Mouse (Mus musculus): Measurements from ENCODE around the gene Il1rapl1. TPM values are rescaled to one million over a fixed set of nuclear protein-coding genes. Genes with fewer than 3 reads are reported as not detected.
A peak's percentile ranks its signal among the peaks of the same experiment; 100 is the strongest.

Gene Il1rapl1
- polyA plus RNA-seq, 1 experiment from 2014 or later: 3.8 TPM

- Histone ChIP-seq H3K9ac (replicated peaks) (no peak overlapping the region), H3K4me3 (replicated peaks) (no peak overlapping the region), H3K4me2 (replicated peaks) (no peak overlapping the region), H3K4me1 (replicated peaks) (no peaks in the 10 kb centered on the region), H3K9me3 (no peaks in the 10 kb centered on the region), H3K27ac (no peak overlapping the region), H3K36me3 (no peaks in the 10 kb centered on the region), H3K27me3 (no peaks in the 10 kb centered on the region)
- 77% methylated on average over 3 of the region's 3 CpGs for WGBS
- no peak for ATAC-seq
Observed at GRCm38 (mm10) chrX:88070368-88070767, 45.1 kb downstream of the Il1rapl1 start.

- Histone ChIP-seq H3K4me2 (replicated peaks) (no peak overlapping the region), H3K27ac (no peak overlapping the region), H3K36me3 (no peaks in the 10 kb centered on the region), H3K4me1 (replicated peaks) (no peaks in the 10 kb centered on the region), H3K9ac (replicated peaks) (no peak overlapping the region), H3K27me3 (no peaks in the 10 kb centered on the region), H3K9me3 (no peaks in the 10 kb centered on the region), H3K4me3 (replicated peaks) (no peak overlapping the region)
- ATAC-seq: no peak
- WGBS: 92% methylated on average over 1 of the region's 1 CpGs
Observed at GRCm38 (mm10) chrX:88043556-88043955, 71.9 kb downstream of the Il1rapl1 start.

DNA sequence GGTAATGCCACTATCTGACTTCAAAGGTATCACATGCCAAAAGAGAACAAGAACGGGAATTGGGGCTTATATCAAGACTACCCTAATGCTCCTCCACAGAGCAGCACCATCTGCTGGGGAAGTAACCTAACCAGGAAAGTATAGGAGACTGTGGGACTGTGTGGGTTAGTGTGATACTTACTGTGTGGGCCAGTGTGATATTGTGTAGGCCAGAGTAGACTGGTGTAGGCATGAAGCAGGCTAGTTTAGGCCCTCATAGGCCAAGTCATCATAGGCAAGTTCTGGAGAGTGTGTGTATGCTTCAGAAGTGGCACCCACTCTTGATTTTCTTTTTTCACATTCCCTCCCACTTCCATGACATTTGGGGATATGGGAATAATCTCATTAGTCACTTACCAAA lies 76.5 kb downstream of the Il1rapl1 start:
- H3K27ac ChIP-seq: no peak overlapping the region
- H3K36me3 ChIP-seq: no peaks in the 10 kb centered on the region
- H3K4me2 ChIP-seq (replicated peaks): no peak overlapping the region
- no peak for ATAC-seq
- no peak overlapping the region for H3K4me3 ChIP-seq (replicated peaks)
- no peaks in the 10 kb centered on the region for H3K9me3 ChIP-seq
- 63% methylated on average over 1 of the region's 1 CpGs for WGBS
- no peaks in the 10 kb centered on the region for H3K27me3 ChIP-seq
- H3K4me1 ChIP-seq (replicated peaks): no peaks in the 10 kb centered on the region
- H3K9ac ChIP-seq (replicated peaks): no peak overlapping the region

- 77% methylated on average over 1 of the region's 1 CpGs for WGBS
- Histone ChIP-seq H3K4me1 (replicated peaks) (no peaks in the 10 kb centered on the region), H3K4me2 (replicated peaks) (no peak overlapping the region), H3K27me3 (no peaks in the 10 kb centered on the region), H3K4me3 (replicated peaks) (no peak overlapping the region), H3K27ac (no peak overlapping the region), H3K36me3 (no peaks in the 10 kb centered on the region), H3K9ac (replicated peaks) (no peak overlapping the region), H3K9me3 (no peaks in the 10 kb centered on the region)
- ATAC-seq: no peak
Observed at GRCm38 (mm10) chrX:87897172-87897571, 218.3 kb downstream of the Il1rapl1 start.

GRCm38 (mm10) chrX:87891916-87892315 lies 223.5 kb downstream of the Il1rapl1 start:
- Histone ChIP-seq H3K36me3 (no peaks in the 10 kb centered on the region), H3K4me1 (replicated peaks) (no peaks in the 10 kb centered on the region), H3K9me3 (no peaks in the 10 kb centered on the region), H3K4me3 (replicated peaks) (no peak overlapping the region), H3K27me3 (no peaks in the 10 kb centered on the region), H3K9ac (replicated peaks) (no peak overlapping the region), H3K27ac (no peak overlapping the region), H3K4me2 (replicated peaks) (no peak overlapping the region)
- ATAC-seq: no peak

GRCm38 (mm10) chrX:87854107-87854506 lies 261.3 kb downstream of the Il1rapl1 start:
- Histone ChIP-seq H3K9me3 (no peaks in the 10 kb centered on the region), H3K4me1 (replicated peaks) (no peaks in the 10 kb centered on the region), H3K9ac (replicated peaks) (no peak overlapping the region), H3K27me3 (no peaks in the 10 kb centered on the region), H3K4me2 (replicated peaks) (no peak overlapping the region), H3K27ac (no peak overlapping the region), H3K4me3 (replicated peaks) (no peak overlapping the region), H3K36me3 (no peaks in the 10 kb centered on the region)
- WGBS: 81% methylated on average over 2 of the region's 2 CpGs
- ATAC-seq: no peak

DNA sequence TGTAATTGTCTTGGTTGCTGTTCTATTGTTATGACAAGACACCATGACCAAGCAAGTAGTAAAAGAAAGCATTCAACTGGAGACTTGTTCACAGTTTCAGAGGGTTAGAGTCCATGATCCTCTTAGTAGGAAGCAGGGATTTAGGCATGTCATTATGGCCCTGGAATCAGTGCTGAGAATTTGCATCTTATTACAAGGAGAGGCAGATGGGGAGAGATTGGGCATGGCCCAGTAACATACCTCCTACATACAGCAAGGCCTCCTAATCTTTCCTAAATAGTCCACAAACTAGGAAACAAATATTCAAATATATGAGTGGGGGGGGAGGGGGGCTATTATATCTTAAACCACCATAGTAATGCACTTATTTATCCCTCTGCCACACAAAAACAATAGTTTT lies 301.6 kb downstream of the Il1rapl1 start:
- Histone ChIP-seq H3K27ac (no peak overlapping the region), H3K4me2 (replicated peaks) (no peak overlapping the region), H3K4me1 (replicated peaks) (no peaks in the 10 kb centered on the region), H3K4me3 (replicated peaks) (no peak overlapping the region), H3K9me3 (no peaks in the 10 kb centered on the region), H3K9ac (replicated peaks) (no peak overlapping the region), H3K36me3 (no peaks in the 10 kb centered on the region), H3K27me3 (no peaks in the 10 kb centered on the region)
- peak; percentile 53; the same call in 1 of the 2 replicates for ATAC-seq

DNA sequence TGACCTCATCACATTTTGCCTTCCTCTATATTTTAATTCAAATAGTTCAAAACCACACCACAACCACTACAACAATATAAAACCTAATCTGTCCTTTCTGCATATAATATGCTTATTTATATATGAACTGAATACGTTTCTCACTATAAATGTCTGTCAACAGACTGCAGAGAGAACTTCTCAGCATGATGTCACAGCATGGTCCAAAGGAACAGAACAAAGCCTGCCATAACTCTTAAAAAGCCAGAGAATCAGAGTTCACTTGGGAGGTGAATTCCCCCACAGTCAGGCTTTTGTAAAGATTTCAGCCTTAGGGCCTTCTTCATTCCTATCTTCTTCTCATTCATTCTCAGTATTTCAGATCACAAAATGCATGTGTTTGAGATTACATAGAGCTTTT lies 307.7 kb downstream of the Il1rapl1 start:
- ATAC-seq: no peak
- no peak overlapping the region for H3K4me2 ChIP-seq (replicated peaks)
- no peak overlapping the region for H3K27ac ChIP-seq
- no peaks in the 10 kb centered on the region for H3K9me3 ChIP-seq
- H3K27me3 ChIP-seq: no peaks in the 10 kb centered on the region
- H3K36me3 ChIP-seq: no peaks in the 10 kb centered on the region
- H3K4me3 ChIP-seq (replicated peaks): no peak overlapping the region
- no peak overlapping the region for H3K9ac ChIP-seq (replicated peaks)
- WGBS: 24% methylated on average over 1 of the region's 1 CpGs
- no peaks in the 10 kb centered on the region for H3K4me1 ChIP-seq (replicated peaks)

DNA sequence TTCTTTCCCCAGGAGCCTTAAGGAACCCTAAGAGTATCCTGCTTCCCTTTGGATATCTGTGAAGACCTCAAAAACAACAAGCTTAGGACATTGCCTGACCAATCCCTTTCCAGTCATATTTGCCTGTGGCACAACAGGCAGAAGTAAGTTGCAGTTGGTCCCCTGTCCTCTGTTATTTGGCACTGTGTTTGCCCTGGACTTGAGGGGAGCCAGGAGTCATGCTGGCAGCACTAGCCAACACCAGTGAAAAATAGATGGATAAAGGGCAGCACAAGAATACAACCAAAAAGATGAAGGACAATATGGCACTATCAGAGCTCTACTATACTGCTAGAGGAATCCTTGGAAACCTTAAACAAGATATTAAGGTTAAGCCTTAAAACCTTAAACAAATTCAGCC lies 322.4 kb downstream of the Il1rapl1 start:
- H3K4me2 ChIP-seq (replicated peaks): no peak overlapping the region
- no peaks in the 10 kb centered on the region for H3K36me3 ChIP-seq
- no peak overlapping the region for H3K27ac ChIP-seq
- H3K27me3 ChIP-seq: no peaks in the 10 kb centered on the region
- H3K9ac ChIP-seq (replicated peaks): no peak overlapping the region
- H3K9me3 ChIP-seq: no peaks in the 10 kb centered on the region
- no peak for ATAC-seq
- no peak overlapping the region for H3K4me3 ChIP-seq (replicated peaks)
- no peaks in the 10 kb centered on the region for H3K4me1 ChIP-seq (replicated peaks)

- Histone ChIP-seq H3K4me3 (replicated peaks) (no peak overlapping the region), H3K27ac (no peak overlapping the region), H3K4me1 (replicated peaks) (no peaks in the 10 kb centered on the region), H3K27me3 (no peaks in the 10 kb centered on the region), H3K9ac (replicated peaks) (no peak overlapping the region), H3K9me3 (no peaks in the 10 kb centered on the region), H3K4me2 (replicated peaks) (no peak overlapping the region), H3K36me3 (no peaks in the 10 kb centered on the region)
- 77% methylated on average over 2 of the region's 2 CpGs for WGBS
- ATAC-seq: no peak
Observed at GRCm38 (mm10) chrX:87710589-87710988, 404.9 kb downstream of the Il1rapl1 start.

DNA sequence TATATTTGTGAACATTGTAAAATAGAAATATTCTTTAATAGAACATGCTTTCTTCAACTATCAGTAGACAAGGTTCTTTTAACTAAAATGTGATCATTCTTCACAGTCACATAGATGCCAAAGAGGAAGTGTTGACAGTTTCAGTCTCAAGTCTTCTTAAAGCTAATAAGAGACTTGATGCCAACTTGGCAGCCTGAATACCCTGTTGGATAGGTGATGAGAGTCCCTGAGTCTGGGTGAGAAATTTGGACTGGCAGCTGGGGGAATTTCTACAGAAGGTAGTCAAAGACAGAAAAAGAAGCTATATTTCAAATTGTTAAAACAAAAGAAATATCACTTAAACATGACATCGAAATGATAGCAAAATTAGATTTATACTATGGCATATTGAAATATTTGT lies 451.6 kb downstream of the Il1rapl1 start:
- Histone ChIP-seq H3K4me3 (replicated peaks) (no peak overlapping the region), H3K9ac (replicated peaks) (no peak overlapping the region), H3K4me1 (replicated peaks) (no peaks in the 10 kb centered on the region), H3K27ac (no peak overlapping the region), H3K27me3 (no peaks in the 10 kb centered on the region), H3K9me3 (no peaks in the 10 kb centered on the region), H3K4me2 (replicated peaks) (no peak overlapping the region), H3K36me3 (no peaks in the 10 kb centered on the region)
- WGBS: 76% methylated on average over 1 of the region's 1 CpGs
- no peak for ATAC-seq

DNA sequence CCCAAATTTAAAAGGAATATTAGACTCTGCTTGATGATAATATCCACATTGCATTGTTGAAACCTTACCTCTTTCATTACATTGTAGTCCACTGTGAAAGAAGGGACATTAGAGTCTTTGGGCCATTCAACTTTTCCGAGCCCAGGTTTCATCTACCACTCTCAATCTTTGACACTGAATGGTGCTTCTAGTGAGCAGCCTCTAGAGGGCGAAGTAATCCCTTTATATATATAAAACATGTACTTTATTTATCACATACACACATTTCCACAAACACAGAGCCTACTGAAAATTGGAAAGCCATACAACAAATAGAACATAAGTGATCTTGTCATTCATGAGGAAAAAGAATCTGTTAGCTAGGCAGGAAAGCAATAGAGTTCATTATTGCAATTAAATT lies 459.8 kb downstream of the Il1rapl1 start:
- H3K27me3 ChIP-seq: no peaks in the 10 kb centered on the region

DNA sequence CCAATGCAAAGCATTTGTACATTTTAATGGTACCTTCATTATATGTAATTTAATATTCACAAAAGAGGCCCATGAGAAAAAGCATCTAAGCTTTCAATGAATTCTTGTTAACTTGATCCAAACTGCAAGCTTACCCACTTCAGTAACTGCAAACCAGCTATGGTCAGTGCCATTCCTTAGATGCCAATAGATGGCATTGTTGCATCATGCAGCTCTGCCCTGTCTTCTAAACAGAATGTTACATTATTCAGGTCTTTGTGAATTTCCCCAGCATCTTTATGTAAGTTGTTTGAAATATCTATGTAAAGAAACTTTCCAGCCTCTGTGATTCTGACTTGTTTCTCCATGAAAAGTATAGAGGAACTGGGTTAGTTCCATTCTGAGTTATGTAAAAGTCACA lies 514.5 kb downstream of the Il1rapl1 start:
- Histone ChIP-seq H3K9me3 (no peaks in the 10 kb centered on the region), H3K4me2 (replicated peaks) (no peak overlapping the region), H3K27me3 (no peaks in the 10 kb centered on the region), H3K36me3 (no peaks in the 10 kb centered on the region), H3K9ac (replicated peaks) (no peak overlapping the region), H3K27ac (no peak overlapping the region), H3K4me1 (replicated peaks) (no peaks in the 10 kb centered on the region), H3K4me3 (replicated peaks) (no peak overlapping the region)
- no peak for ATAC-seq

More for the DNA sequence above, 459.8 kb downstream of the Il1rapl1 start:
- Histone ChIP-seq H3K4me2 (replicated peaks) (no peak overlapping the region), H3K27ac (no peak overlapping the region), H3K9ac (replicated peaks) (no peak overlapping the region), H3K9me3 (no peaks in the 10 kb centered on the region), H3K4me3 (replicated peaks) (no peak overlapping the region), H3K36me3 (no peaks in the 10 kb centered on the region), H3K4me1 (replicated peaks) (no peaks in the 10 kb centered on the region)
- 26% methylated on average over 2 of the region's 2 CpGs for WGBS
- ATAC-seq: no peak

Data from midbrain, embryonic 13.5 days (tissue).